Mouse (Mus musculus) ES-E14 (cell line): ENCODE results near the gene Bod1. TPM values are rescaled to one million over a fixed set of nuclear protein-coding genes. Genes with fewer than 3 reads are reported as not detected.

Experiments used
- DNase-seq: peaks from one replicate; pipeline ENCODE4 v3.0.0-alpha.2; 2013; ENCODE audit warnings: low read depth, low spot score
- H3K27ac ChIP-seq: 2 replicates; pipeline ENCODE4 v1.5.1; 2012; ENCODE audit warnings: low read depth, mild to moderate bottlenecking, low read length, moderate library complexity, mixed read lengths; ENCODE audit not compliant: poor library complexity, insufficient read depth, severe bottlenecking
- H3K36me3 ChIP-seq: 2 replicates; pipeline ENCODE4 v1.6.1; 2012; ENCODE audit warnings: mild to moderate bottlenecking, low read length, moderate library complexity, mixed read lengths; ENCODE audit not compliant: control insufficient read depth, poor library complexity, insufficient read depth, severe bottlenecking
- H3K4me1 ChIP-seq, 2 experiments: fragments of 150-350 bp in 1 of 2; sonication (generic) in 1 of 2; 2 replicates each; pipeline ENCODE4 v1.6.1; 2012; ENCODE audit warnings: low read length in 2 of 2, mild to moderate bottlenecking in 1 of 2, mixed read lengths in 1 of 2; ENCODE audit not compliant: control insufficient read depth in 2 of 2, insufficient read depth in 2 of 2, poor library complexity in 1 of 2
- H3K4me3 ChIP-seq, 2 experiments: fragments of 150-350 bp in 1 of 2; sonication (generic) in 1 of 2; 2 replicates each; pipeline ENCODE4 v1.5.1; 2012; ENCODE audit warnings: low read length in 2 of 2, low read depth in 1 of 2, mild to moderate bottlenecking in 1 of 2, mixed read lengths in 1 of 2; ENCODE audit not compliant: insufficient read depth in 1 of 2, poor library complexity in 1 of 2, severe bottlenecking in 1 of 2
- H3K9ac ChIP-seq: 2 replicates; pipeline ENCODE4 v1.6.1; 2012; ENCODE audit warnings: low read depth, mild to moderate bottlenecking, low read length, mixed read lengths; ENCODE audit not compliant: poor library complexity, insufficient read depth, severe bottlenecking
- H3K9me3 ChIP-seq: fragments of 150-350 bp; sonication (generic); 2 replicates; pipeline ENCODE4 v1.6.1; 2012; ENCODE audit warnings: low read depth, mild to moderate bottlenecking, low read length; ENCODE audit not compliant: control insufficient read depth, insufficient read depth
- CHD2 ChIP-seq: IDR thresholded peaks from 2 replicates; pipeline ENCODE4 v1.6.1; 2014; ENCODE audit warnings: mild to moderate bottlenecking, low read depth, low read length, inconsistent platforms
- HCFC1 ChIP-seq: IDR thresholded peaks from 2 replicates; pipeline ENCODE4 v1.6.1; 2012; ENCODE audit warnings: low read length, inconsistent platforms, borderline replicate concordance; ENCODE audit not compliant: insufficient read depth
- MAFK ChIP-seq: IDR thresholded peaks from 2 replicates; pipeline ENCODE4 v1.6.1; 2014; ENCODE audit warnings: mild to moderate bottlenecking, low read depth, low read length, inconsistent platforms; ENCODE audit not compliant: insufficient read depth
- ZC3H11A ChIP-seq: IDR thresholded peaks from 2 replicates; pipeline ENCODE4 v1.6.1; 2012; ENCODE audit warnings: low read depth, mild to moderate bottlenecking, inconsistent platforms, low read length, borderline replicate concordance
- ZNF384 ChIP-seq: IDR thresholded peaks from 2 replicates; pipeline ENCODE4 v1.6.1; 2012; ENCODE audit warnings: low read depth, low read length, inconsistent platforms
- in situ Hi-C, 2 experiments: fragments of 600-800 bp; cut with MboI; formaldehyde crosslinking; loops; one replicate each; pipeline ENCODE4 v1.15.1; 2025; ENCODE audit warnings: low sequenced_read_pairs in 2 of 2, inconsistent platforms in 1 of 2; ENCODE audit not compliant: unreplicated experiment in 2 of 2
- total RNA-seq: library from RNA; depleted of rRNA; stranded (reverse); fragments of 300-350 nt; gene quantifications from 2 replicates; pipeline ENCODE4 v1.2.3, GENCODE M21; 2012

Gene Bod1
- total RNA-seq, 1 experiment, result 72.3 TPM

DNA sequence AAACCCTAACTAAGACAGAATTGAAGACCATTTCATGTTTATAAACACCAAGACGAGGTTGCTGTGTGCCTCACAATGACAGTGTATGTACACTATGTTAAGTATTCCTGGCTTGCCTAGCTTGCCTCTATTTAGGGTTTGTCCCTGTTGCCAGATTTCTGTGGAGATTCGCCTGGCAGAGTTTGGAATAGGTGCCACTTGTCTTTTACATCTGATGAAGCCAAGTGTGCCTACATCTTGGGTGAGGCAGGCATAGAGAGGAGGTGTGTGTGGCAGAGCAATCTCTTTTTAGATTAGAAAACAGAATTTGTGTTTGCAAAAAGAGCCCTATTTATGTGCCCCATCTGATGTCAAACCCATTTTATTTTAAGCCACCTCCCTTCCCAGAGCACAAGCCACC lies 12.4 kb upstream of the Bod1 start:
- H3K27ac ChIP-seq, result no peak overlapping the region
- in situ Hi-C loops, result loop anchor here in 1 of 2 experiments (25.0 kb wide), 1 partner anchor 453 kb away; no protein-coding TSS in a partner anchor
- no peak overlapping the region for H3K4me3 ChIP-seq
- no peaks in the 10 kb centered on the region for H3K9me3 ChIP-seq
- H3K36me3 ChIP-seq, result no peaks in the 10 kb centered on the region
- no peak overlapping the region for H3K9ac ChIP-seq
- H3K4me1 ChIP-seq, result peaks cover 9 to 13% of the 10 kb centered on the region in 2 experiments; a peak in 3 of 4 replicates
- TF ChIP-seq ZC3H11A (no peak), HCFC1 (no peak), ZNF384 (no peak), CHD2 (no peak), MAFK (no peak)
- DNase-seq, result no peak

- in situ Hi-C loops, result loop anchor here (5.0 to 25.0 kb wide), 4 partner anchors 267 to 457 kb away; no protein-coding TSS in a partner anchor
- H3K4me3 ChIP-seq, result peak overlapping the region in 1 of 2 experiments; percentile 1; a peak in 1 of 4 replicates
- no peaks in the 10 kb centered on the region for H3K36me3 ChIP-seq
- DNase-seq, result no peak
- H3K9me3 ChIP-seq, result no peaks in the 10 kb centered on the region
- H3K4me1 ChIP-seq, result peaks cover 7 to 10% of the 10 kb centered on the region in 2 experiments; a peak in 3 of 4 replicates
- no peak overlapping the region for H3K27ac ChIP-seq
- no peak overlapping the region for H3K9ac ChIP-seq
- no peak for TF ChIP-seq MAFK
- TF ChIP-seq ZC3H11A, result no peak
- no peak for TF ChIP-seq HCFC1
- no peak for TF ChIP-seq ZNF384
Measured at GRCm38 (mm10) chr11:31679840-31680381, 8.2 kb upstream of the Bod1 start.

DNA sequence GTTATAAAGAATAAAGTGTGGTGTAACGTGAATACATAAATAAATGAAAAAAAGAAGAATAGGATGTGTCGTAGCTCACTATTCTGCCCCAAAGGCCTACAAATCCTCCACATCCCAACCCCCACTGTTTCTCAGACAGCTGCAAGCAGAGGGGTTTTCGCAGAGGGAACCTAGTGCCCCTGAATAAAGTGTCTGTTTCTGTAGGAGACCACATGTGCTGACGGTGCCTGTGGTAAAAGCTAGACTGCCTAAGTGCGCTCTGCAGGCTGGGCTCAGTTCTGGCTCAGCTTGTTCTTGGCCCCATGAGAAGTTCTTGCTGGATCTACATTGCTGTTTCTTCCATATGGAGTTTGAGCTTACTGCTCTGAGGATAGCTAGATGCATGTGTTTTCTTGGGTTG lies 5.6 kb upstream of the Bod1 start:
- H3K4me1 ChIP-seq, result peaks cover 6 to 7% of the 10 kb centered on the region in 2 experiments; a peak in 2 of 4 replicates
- H3K36me3 ChIP-seq, result no peaks in the 10 kb centered on the region
- H3K9ac ChIP-seq, result no peak overlapping the region
- no peaks in the 10 kb centered on the region for H3K9me3 ChIP-seq
- no peak for TF ChIP-seq MAFK
- no peak for TF ChIP-seq ZNF384
- TF ChIP-seq ZC3H11A, result no peak
- no peak for TF ChIP-seq HCFC1
- no peak for TF ChIP-seq CHD2
- in situ Hi-C loops, result loop anchor here (5.0 to 25.0 kb wide), 4 partner anchors 270 to 460 kb away; no protein-coding TSS in a partner anchor
- no peak for DNase-seq
- H3K4me3 ChIP-seq, result no peak overlapping the region
- no peak overlapping the region for H3K27ac ChIP-seq

- no peak for TF ChIP-seq ZC3H11A
- TF ChIP-seq HCFC1, result peak; percentile 82
- TF ChIP-seq CHD2, result no peak
- no peaks in the 10 kb centered on the region for H3K36me3 ChIP-seq
- H3K9ac ChIP-seq, result no peak overlapping the region
- DNase-seq, result no peak
- H3K27ac ChIP-seq, result no peak overlapping the region
- no peak overlapping the region for H3K4me3 ChIP-seq
- in situ Hi-C loops, result loop anchor here (5.0 to 25.0 kb wide), 4 partner anchors 271 to 461 kb away; no protein-coding TSS in a partner anchor
- peaks cover 6 to 7% of the 10 kb centered on the region in 2 experiments; a peak in 2 of 4 replicates for H3K4me1 ChIP-seq
- H3K9me3 ChIP-seq, result no peaks in the 10 kb centered on the region
Measured at GRCm38 (mm10) chr11:31676661-31677252, 5.1 kb upstream of the Bod1 start.
